Mouse (Mus musculus) adrenal gland, adult 18-20 months (tissue): ENCODE data around the gene Grm1. TPM values are rescaled to one million over a fixed set of nuclear protein-coding genes. Genes with fewer than 3 reads are reported as not detected.

Source experiments
- DNase-seq, 2 experiments: peaks; one replicate each; pipeline ENCODE4 v3.0.0; 2021 to 2022; ENCODE audit warnings: low spot score in 2 of 2
- total RNA-seq, 2 experiments: library from RNA; stranded (reverse); gene quantifications; 1 replicate in 1 of 2; 2 replicates in 1 of 2; pipeline ENCODE4 v1.2.3; 2021

The Grm1 gene
- total RNA-seq, 2 experiments from 2014 or later = not detected

DNA sequence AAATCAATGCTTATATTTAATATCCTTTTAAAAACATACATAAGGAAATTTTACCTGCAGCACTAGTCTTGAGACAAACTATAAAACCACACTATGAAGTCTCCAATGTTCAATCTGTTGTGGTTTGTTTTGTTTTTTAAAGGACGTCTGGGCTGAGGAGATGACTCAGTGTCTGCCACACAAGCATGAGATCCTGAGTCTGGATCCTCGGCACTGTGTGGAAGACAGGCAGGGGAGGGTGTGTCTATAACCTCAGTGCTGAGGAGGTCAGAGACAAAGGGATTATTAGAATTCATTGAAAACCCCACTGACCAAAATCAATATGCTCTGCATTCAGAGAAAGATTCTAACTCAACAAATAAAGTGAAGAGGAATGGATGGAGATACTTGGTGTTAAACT lies 110.8 kb downstream of the Grm1 start:
- DNase-seq = no peak

DNA sequence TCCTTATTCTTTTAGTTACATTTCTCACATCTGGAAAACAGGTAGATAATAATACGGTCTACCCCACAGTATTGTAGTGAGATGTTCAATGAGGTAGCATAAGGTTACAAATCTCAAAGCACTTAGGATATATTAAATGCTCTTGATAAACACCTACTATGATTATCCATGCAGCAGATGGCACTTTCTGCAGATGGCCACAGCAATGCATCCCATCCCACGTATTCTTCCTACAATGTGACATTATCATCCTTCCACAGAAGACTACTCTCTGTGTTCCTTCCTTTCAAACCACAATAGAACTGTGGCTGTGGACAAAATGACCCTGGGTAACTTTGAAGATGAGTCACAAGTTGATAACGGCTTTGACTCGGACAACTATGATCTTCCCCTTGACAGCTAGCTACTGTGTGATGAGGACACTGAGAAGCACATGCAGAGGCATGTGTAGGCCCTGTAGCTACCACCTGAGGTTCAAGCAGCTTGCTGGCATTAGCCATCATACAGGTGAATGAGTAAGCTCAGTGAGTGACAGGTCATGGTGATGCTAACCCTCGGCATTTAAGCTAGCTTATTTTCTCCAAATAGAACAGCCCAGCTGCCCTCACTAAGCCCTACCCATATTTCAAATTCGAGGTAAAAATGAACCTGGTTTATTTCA lies 117.5 kb downstream of the Grm1 start:
- no peak for DNase-seq

DNA sequence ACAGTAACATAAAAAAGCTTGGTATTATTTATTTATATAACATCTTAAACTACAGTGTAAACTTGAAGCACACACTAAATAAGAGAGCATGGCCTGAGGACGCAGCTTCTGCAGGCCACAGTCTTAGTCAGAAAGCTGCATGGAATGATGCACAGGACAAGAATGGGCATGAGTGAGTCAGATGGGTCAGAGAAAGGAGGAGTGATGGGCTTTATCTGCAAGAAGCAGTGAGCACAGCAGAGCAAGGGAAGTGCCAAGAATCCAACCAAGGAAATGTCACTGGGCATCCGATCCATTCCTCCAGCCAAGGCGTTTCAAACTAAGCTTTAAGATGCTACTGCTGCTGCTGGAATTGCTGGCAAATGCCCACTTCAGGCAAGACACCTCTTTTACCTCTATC lies 131.6 kb downstream of the Grm1 start:
- no peak for DNase-seq

- no peak for DNase-seq
Observed at GRCm38 (mm10) chr10:10949172-10949571, 133.0 kb downstream of the Grm1 start.

DNA sequence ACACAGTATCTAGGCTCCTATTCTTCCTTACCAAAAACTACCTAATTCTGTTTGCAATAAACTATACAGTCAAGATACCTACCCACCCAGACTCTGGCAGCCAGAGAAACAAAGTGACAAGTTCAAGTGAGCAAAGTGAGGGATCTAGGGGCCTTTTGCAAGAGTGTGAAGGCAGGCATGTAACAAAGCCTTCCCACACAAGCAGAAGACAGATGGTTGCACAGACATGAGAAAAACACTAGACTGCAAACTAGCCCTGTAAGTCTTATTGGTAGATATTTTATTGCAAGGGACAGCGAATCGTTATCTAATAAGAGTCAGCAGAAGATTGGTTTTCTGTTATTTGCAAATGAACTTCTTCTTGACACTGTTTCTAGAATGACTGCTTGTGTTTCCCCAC lies 134.6 kb downstream of the Grm1 start:
- no peak for DNase-seq

DNA sequence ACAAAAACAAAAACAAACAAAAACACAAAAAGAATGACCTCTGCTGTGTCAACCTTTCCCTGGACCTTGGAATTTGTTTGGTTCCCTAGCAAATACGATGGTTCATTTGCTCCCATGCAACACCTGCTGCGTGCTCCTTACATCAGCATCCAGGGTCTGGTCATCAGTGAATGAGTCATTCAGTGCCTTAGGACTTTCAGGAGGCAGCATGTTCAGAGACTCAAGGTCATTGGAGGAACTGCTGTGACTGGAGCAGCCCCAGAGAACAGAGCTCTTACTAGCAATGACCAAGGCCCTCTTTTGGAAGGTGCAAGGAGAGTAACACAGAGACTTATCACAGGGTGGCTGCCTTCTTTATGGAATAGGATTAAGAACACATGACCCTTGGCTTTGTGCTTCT lies 138.2 kb downstream of the Grm1 start:
- no peak for DNase-seq

GRCm38 (mm10) chr10:10942248-10942647 lies 139.9 kb downstream of the Grm1 start:
- no peak for DNase-seq

DNA sequence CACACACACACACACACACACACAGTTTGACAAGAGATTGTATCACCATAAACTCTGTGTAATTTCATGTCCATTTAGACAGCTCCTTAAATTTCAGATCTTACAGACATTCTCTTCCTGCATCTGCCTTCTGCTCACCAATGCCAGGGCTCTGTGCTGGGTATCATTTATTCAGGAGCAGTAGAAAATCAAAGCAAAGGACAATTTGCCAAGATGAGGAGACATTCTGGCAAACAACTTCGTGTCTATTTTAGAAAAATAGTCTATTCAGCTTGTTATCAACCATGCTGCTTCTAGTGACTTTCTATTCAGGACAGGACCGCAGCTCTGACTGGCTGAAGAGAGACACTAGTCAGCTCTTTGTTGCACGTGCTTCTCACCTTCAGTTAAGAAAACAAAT lies 146.3 kb downstream of the Grm1 start:
- DNase-seq = no peak

GRCm38 (mm10) chr10:10929672-10930071 lies 152.5 kb downstream of the Grm1 start:
- no peak for DNase-seq

DNA sequence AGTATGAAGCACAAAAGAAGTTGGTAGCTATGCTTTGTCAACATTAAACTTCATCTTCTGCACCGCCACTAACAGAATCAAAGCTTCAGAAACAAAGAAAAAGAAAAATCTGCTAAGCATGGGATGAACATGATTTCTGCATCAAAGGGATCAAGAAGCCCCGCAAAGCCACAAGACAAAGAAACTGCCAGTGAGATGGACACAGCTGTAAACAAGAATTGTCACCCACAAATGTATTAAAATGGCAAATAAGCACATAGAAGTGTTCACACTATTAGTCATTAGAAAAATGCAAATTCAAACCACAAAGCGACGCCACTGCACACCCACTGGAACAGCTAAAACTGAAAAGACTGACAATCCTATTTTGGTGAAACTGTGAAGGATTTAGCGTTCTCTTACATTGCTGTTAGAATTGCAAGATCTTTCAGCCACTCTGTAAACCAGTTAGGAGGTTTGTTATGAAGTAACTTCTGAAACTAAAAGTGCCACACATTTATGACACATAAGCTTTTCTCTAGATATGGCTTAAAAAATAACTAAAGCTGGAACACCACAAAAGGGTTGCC lies 153.3 kb downstream of the Grm1 start:
- no peak for DNase-seq

GRCm38 (mm10) chr10:10917857-10918399 lies 164.2 kb downstream of the Grm1 start:
- DNase-seq = no peak

DNA sequence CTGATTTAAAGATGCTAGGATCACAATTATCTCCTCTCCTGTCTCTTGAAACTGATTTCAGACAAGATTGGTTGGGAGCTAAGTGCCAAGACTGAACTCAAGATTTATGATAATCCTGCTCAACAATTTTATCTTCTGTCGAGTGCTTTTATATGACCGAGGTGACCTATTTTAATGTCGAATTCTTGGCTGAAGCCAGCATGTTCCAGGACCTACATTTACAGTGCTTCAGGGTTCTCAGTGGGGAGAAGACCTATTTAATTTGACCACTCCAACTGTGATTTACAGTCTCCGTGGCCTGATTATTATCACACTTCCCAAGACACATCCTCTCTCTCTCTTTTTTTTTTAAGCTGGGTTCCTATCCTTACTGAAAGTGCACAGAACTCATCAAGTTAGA lies 168.5 kb downstream of the Grm1 start:
- no peak for DNase-seq

- no peak for DNase-seq
Observed at GRCm38 (mm10) chr10:10890221-10890620, 191.9 kb downstream of the Grm1 start.

GRCm38 (mm10) chr10:10888521-10888920 lies 193.6 kb downstream of the Grm1 start:
- DNase-seq = no peak

- DNase-seq = no peak
Observed at GRCm38 (mm10) chr10:10884992-10885391, 197.2 kb downstream of the Grm1 start.

DNA sequence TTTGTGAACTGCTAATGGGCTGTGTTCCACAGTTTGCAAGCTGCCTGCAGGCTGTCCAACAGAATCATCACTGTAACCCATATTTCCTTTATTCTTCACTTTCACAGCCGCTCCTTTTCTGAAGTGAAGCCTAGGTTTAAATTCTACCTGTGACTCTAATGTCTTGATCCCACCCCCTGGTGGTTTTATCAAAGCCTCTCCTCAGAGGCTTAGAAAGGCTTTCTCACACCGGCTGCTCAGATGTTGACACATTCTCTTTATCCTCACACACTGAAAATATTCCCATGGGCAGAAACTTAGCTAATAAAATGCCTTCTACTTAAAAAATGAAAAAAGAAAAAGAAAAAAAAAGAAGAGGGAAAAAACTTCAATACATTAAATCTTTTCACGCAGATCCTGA lies 210.0 kb downstream of the Grm1 start:
- no peak for DNase-seq

- DNase-seq = no peak
Observed at GRCm38 (mm10) chr10:10870271-10870670, 211.9 kb downstream of the Grm1 start.

- no peak for DNase-seq
Observed at GRCm38 (mm10) chr10:10866278-10866677, 215.9 kb downstream of the Grm1 start.

DNA sequence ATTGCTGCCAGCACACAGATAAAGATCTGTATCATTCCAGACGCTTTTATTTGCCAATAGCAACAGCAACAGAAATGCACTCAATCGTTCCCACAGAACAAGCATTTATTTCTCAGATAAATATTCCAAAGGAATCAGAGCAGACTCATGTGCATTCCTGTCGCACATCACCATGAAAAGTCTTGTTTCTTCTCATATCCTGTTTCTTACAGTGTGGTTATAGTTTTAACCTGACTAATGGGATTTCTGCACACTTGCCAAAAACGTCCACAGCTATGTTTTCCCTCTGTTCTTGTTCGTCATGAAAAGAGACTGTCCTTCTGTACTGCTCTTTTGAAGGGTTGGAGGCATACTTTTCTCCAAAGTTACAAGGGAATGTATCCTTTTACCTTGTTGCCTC lies 217.4 kb downstream of the Grm1 start:
- no peak for DNase-seq

DNA sequence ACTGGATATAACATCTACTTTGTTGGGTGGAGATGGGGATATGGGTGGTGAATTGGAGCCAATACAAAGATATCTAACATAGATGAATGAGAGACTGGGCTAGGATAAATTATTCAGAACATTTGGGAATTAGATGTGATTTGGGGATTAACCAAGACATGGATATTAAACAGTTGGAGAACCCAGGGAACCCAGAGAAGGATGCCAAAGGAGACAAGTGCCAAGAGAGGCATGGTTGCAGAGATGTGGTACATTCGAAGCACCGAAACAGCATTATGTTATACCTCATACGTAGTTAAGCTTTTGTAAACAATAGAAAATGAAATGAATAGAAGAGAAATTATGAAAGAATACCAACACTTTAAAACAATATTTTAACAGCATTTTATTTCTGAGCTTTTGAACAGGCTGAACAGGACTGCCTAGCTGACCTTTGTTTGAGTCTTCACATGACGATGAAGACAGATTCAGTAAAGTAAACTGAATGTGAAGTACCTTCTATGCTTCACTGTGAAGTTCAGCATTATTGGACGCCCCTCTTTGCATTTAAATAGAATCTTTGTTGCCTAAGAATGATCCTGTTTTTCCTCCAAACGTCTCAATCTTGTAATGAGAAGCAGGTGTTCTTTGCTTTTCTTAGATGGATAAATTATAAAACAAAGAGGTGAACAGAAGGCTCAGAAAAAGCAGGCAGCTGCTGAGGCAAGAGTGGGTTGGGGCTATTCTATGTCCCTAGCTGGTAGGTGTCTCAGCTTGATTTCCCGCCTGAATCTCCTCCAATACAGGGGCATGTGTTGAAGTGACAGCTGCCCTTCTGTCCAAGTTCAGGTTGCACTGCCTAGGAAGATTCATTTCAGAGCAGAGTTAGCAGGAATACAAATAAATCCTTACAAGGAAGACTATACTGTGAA lies 234.5 kb downstream of the Grm1 start:
- no peak for DNase-seq

DNA sequence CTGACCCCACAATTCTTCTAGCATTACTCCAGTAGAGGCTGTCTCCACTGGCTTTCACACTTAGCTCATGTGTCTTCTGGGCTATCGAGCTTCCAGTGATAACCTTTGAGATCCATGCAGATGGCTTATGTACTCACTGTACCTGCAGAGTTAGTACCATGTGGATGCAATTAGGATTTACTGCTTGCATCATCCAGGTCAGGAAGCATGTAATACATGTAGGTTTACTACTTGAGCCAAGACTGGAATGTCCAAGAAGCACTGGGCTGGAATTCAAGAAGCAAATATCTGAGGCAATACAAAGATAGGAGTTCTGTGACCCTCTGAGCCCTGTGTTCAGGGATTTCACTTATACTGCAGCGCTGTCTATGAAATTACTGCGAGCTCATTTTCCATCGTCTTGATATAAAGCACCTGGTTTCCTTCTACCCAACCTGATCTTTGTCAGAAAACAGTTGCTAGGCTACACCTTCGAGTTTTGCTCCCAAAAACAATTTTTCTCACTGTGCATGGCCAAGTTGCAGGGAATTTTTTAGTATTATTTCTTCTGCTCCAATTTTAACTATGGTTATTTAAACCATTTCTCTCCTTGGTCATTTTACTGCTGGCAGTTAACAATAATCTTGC lies 237.0 kb downstream of the Grm1 start:
- no peak for DNase-seq
